Mouse (Mus musculus): ENCODE results near the gene Garem2. TPM values are rescaled to one million over a fixed set of nuclear protein-coding genes. Genes with fewer than 3 reads are reported as not detected.

Garem2 gene
- polyA plus RNA-seq, 1 experiment from 2014 or later = 22.7 TPM

- Histone ChIP-seq H3K4me1 (replicated peaks) (peaks cover 43% of the 10 kb centered on the region), H3K27ac (peak overlapping the region; percentile 82), H3K27me3 (ENCODE audit: insufficient read depth, poor library complexity, severe bottlenecking) (peaks cover 57% of the 10 kb centered on the region), H3K4me3 (peak overlapping the region; percentile 63), H3K36me3 (peaks cover 67% of the 10 kb centered on the region), H3K9me3 (no peaks in the 10 kb centered on the region)
- 4% methylated on average over 28 of the region's 28 CpGs for WGBS
- DNase-seq (ENCODE audit: low spot score) = no peak
These were observed 9.8 kb downstream of the Garem2 start for GRCm38 (mm10) chr5:30114761-30115140.

- DNase-seq (ENCODE audit: low spot score) = no peak
- Histone ChIP-seq H3K27ac (no peak overlapping the region), H3K27me3 (ENCODE audit: insufficient read depth, poor library complexity, severe bottlenecking) (peaks cover 52% of the 10 kb centered on the region), H3K9me3 (no peaks in the 10 kb centered on the region), H3K36me3 (peaks cover 77% of the 10 kb centered on the region), H3K4me3 (no peak overlapping the region), H3K4me1 (replicated peaks) (peaks cover 34% of the 10 kb centered on the region)
- WGBS = 30% methylated on average over 10 of the region's 10 CpGs
These were observed 10.8 kb downstream of the Garem2 start for GRCm38 (mm10) chr5:30115718-30116117.

- H3K27me3 ChIP-seq (ENCODE audit: insufficient read depth, poor library complexity, severe bottlenecking) = peaks cover 35% of the 10 kb centered on the region
- H3K27ac ChIP-seq = no peak overlapping the region
- no peak overlapping the region for H3K4me3 ChIP-seq
- peaks cover 20% of the 10 kb centered on the region for H3K4me1 ChIP-seq (replicated peaks)
- 94% methylated on average over 1 of the region's 1 CpGs for WGBS
- no peak for DNase-seq (ENCODE audit: low spot score)
- no peaks in the 10 kb centered on the region for H3K9me3 ChIP-seq
- peaks cover 92% of the 10 kb centered on the region for H3K36me3 ChIP-seq
These were observed 13.1 kb downstream of the Garem2 start for GRCm38 (mm10) chr5:30118018-30118417.

- Histone ChIP-seq H3K36me3 (peaks cover 94% of the 10 kb centered on the region), H3K27ac (no peak overlapping the region), H3K4me1 (replicated peaks) (peaks cover 8% of the 10 kb centered on the region), H3K9me3 (no peaks in the 10 kb centered on the region), H3K4me3 (no peak overlapping the region), H3K27me3 (ENCODE audit: insufficient read depth, poor library complexity, severe bottlenecking) (peaks cover 23% of the 10 kb centered on the region)
- DNase-seq (ENCODE audit: low spot score) = no peak
- WGBS = 80% methylated on average over 6 of the region's 6 CpGs
These were observed 14.2 kb downstream of the Garem2 start for GRCm38 (mm10) chr5:30119163-30119562.

GRCm38 (mm10) chr5:30120106-30120505, 15.1 kb downstream of the Garem2 start:
- Histone ChIP-seq H3K27me3 (ENCODE audit: insufficient read depth, poor library complexity, severe bottlenecking) (peaks cover 14% of the 10 kb centered on the region), H3K4me1 (replicated peaks) (no peaks in the 10 kb centered on the region), H3K4me3 (no peak overlapping the region), H3K9me3 (no peaks in the 10 kb centered on the region), H3K27ac (no peak overlapping the region), H3K36me3 (peaks cover 97% of the 10 kb centered on the region)
- 83% methylated on average over 7 of the region's 7 CpGs for WGBS
- no peak for DNase-seq (ENCODE audit: low spot score)

- WGBS = 91% methylated on average over 6 of the region's 6 CpGs
- H3K27me3 ChIP-seq (ENCODE audit: insufficient read depth, poor library complexity, severe bottlenecking) = no peaks in the 10 kb centered on the region
- H3K36me3 ChIP-seq = peaks cover 99% of the 10 kb centered on the region
- no peak overlapping the region for H3K27ac ChIP-seq
- no peaks in the 10 kb centered on the region for H3K4me1 ChIP-seq (replicated peaks)
- no peaks in the 10 kb centered on the region for H3K9me3 ChIP-seq
- DNase-seq (ENCODE audit: low spot score) = no peak
- H3K4me3 ChIP-seq = no peak overlapping the region
These were observed 17.5 kb downstream of the Garem2 start for GRCm38 (mm10) chr5:30122481-30122880.

- Histone ChIP-seq H3K4me1 (replicated peaks) (no peaks in the 10 kb centered on the region), H3K36me3 (peaks cover 99% of the 10 kb centered on the region), H3K9me3 (no peaks in the 10 kb centered on the region), H3K27ac (no peak overlapping the region), H3K4me3 (no peak overlapping the region), H3K27me3 (ENCODE audit: insufficient read depth, poor library complexity, severe bottlenecking) (no peaks in the 10 kb centered on the region)
- peak; percentile 41 for DNase-seq (ENCODE audit: low spot score)
- 42% methylated on average over 5 of the region's 5 CpGs for WGBS
These were observed 20.6 kb downstream of the Garem2 start for GRCm38 (mm10) chr5:30125587-30125986.

- no peak overlapping the region for H3K4me3 ChIP-seq
- H3K4me1 ChIP-seq (replicated peaks) = no peaks in the 10 kb centered on the region
- 87% methylated on average over 7 of the region's 7 CpGs for WGBS
- H3K27me3 ChIP-seq (ENCODE audit: insufficient read depth, poor library complexity, severe bottlenecking) = no peaks in the 10 kb centered on the region
- peaks cover 94% of the 10 kb centered on the region for H3K36me3 ChIP-seq
- H3K27ac ChIP-seq = no peak overlapping the region
- no peak for DNase-seq (ENCODE audit: low spot score)
- H3K9me3 ChIP-seq = no peaks in the 10 kb centered on the region
These were observed 21.8 kb downstream of the Garem2 start for GRCm38 (mm10) chr5:30126756-30127155.

GRCm38 (mm10) chr5:30127921-30128597, 23.1 kb downstream of the Garem2 start:
- 97% methylated on average over 13 of the region's 13 CpGs for WGBS
- Histone ChIP-seq H3K27me3 (ENCODE audit: insufficient read depth, poor library complexity, severe bottlenecking) (no peaks in the 10 kb centered on the region), H3K4me1 (replicated peaks) (no peaks in the 10 kb centered on the region), H3K4me3 (no peak overlapping the region), H3K27ac (no peak overlapping the region), H3K36me3 (peaks cover 94% of the 10 kb centered on the region), H3K9me3 (no peaks in the 10 kb centered on the region)
- no peak for DNase-seq (ENCODE audit: low spot score)

- H3K27me3 ChIP-seq (ENCODE audit: insufficient read depth, poor library complexity, severe bottlenecking) = no peaks in the 10 kb centered on the region
- H3K27ac ChIP-seq = no peak overlapping the region
- H3K4me1 ChIP-seq (replicated peaks) = no peaks in the 10 kb centered on the region
- no peak for DNase-seq (ENCODE audit: low spot score)
- WGBS = 93% methylated on average over 6 of the region's 6 CpGs
- no peaks in the 10 kb centered on the region for H3K9me3 ChIP-seq
- H3K36me3 ChIP-seq = peaks cover 94% of the 10 kb centered on the region
- no peak overlapping the region for H3K4me3 ChIP-seq
These were observed 23.7 kb downstream of the Garem2 start for GRCm38 (mm10) chr5:30128680-30129079.

- Histone ChIP-seq H3K4me1 (replicated peaks) (no peaks in the 10 kb centered on the region), H3K9me3 (no peaks in the 10 kb centered on the region), H3K27ac (no peak overlapping the region), H3K4me3 (no peak overlapping the region), H3K27me3 (ENCODE audit: insufficient read depth, poor library complexity, severe bottlenecking) (no peaks in the 10 kb centered on the region), H3K36me3 (peaks cover 94% of the 10 kb centered on the region)
- no peak for DNase-seq (ENCODE audit: low spot score)
- WGBS = 95% methylated on average over 4 of the region's 4 CpGs
These were observed 26.3 kb downstream of the Garem2 start for GRCm38 (mm10) chr5:30131246-30131645.

- H3K27ac ChIP-seq = no peak overlapping the region
- no peak for DNase-seq (ENCODE audit: low spot score)
- no peaks in the 10 kb centered on the region for H3K9me3 ChIP-seq
- no peak overlapping the region for H3K4me3 ChIP-seq
- H3K27me3 ChIP-seq (ENCODE audit: insufficient read depth, poor library complexity, severe bottlenecking) = no peaks in the 10 kb centered on the region
- H3K36me3 ChIP-seq = peaks cover 91% of the 10 kb centered on the region
- H3K4me1 ChIP-seq (replicated peaks) = no peaks in the 10 kb centered on the region
- 95% methylated on average over 2 of the region's 2 CpGs for WGBS
These were observed 27.2 kb downstream of the Garem2 start for GRCm38 (mm10) chr5:30132173-30132572.

GRCm38 (mm10) chr5:30135711-30136231, 30.8 kb downstream of the Garem2 start:
- Histone ChIP-seq H3K27me3 (ENCODE audit: insufficient read depth, poor library complexity, severe bottlenecking) (no peaks in the 10 kb centered on the region), H3K4me1 (replicated peaks) (no peaks in the 10 kb centered on the region), H3K4me3 (no peak overlapping the region), H3K36me3 (peaks cover 92% of the 10 kb centered on the region), H3K27ac (no peak overlapping the region), H3K9me3 (no peaks in the 10 kb centered on the region)
- 92% methylated on average over 11 of the region's 11 CpGs for WGBS
- no peak for DNase-seq (ENCODE audit: low spot score)
